Mouse (Mus musculus): ENCODE data around the gene Haus3. TPM values are rescaled to one million over a fixed set of nuclear protein-coding genes. Genes with fewer than 3 reads are reported as not detected.

The Haus3 gene
- total RNA-seq (2015; ENCODE audit: low replicate concordance) (61.6 and 90.5 TPM in 2 replicates), total RNA-seq (2017; ENCODE audit: low replicate concordance) (99.5 and 120 TPM in 2 replicates)

DNA sequence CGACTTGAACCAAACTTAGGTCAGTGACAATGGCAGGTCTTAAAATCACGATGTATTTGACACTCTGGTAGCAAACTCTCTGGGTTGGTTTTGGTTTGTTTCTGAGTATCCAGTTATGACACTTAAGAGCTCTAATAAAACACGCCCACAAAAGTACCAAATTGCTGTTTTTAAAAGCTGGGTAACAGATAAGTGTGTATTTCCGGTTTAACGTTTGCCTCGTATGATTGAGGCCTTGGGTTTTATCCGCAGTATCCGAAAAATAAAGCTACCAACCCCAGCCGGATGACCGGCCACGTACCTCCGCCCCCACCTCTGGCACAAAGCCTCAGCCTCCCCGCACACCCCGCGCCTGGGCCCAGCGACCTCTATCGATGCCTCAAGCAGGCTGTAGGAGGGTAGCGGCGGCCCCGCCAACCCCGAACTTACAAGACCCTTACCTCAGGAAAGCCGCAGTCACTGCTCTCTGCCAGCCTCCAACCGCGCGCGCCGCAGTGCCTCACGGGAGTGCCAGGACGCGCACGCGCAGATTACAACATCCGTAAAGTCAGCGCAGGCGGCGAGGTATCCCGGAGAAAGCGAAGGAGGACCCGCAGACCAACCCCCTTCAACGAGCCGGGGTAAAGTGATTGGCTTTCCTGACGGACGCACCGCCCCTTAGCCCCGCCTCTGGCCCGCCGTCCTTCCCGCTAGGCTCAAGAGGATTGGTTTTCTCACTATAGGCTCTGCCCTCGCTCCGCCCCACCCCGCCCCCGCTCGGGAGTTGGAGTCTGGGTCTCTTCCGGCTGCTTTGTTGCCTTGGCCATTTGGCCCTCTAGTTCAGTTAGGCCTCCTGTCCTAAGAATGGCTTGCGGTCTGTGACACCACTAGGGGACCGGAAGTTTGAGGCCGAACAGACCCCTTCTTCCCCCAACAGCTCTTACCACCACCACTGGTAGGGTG, at the start of gene Haus3, which contains the start of gene Poln:
TSS of gene Haus3 (minus strand) at position 578 of the 942 bp plus-strand sequence.
TSS of gene Poln (minus strand) at position 499 of the 942 bp plus-strand sequence.
- ATAC-seq (replicated peaks; ENCODE audit: low FRiP score, poor library complexity, severe bottlenecking) = peak; percentile 97

DNA sequence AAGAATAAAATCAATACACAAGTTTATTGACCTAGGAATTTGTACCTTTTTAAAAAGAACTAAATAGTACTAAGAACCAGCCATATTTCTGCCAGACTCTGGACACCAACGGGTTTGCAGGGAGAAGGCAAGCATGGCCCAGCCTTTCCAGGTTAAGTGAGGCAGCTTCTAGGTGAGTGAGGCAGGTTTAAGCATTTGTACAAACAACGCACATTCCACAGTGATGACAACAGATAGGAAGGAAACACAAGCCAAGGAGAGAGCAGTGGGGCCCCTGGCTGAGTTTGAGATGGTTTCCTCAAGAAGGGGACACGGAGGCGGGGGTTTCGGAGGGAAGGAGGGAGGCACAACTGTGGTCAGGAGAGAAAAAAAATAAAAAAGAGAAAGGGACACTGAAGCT, 49.3 kb upstream of the Haus3 start:
- ATAC-seq (replicated peaks; ENCODE audit: low FRiP score, poor library complexity, severe bottlenecking) = no peak

DNA sequence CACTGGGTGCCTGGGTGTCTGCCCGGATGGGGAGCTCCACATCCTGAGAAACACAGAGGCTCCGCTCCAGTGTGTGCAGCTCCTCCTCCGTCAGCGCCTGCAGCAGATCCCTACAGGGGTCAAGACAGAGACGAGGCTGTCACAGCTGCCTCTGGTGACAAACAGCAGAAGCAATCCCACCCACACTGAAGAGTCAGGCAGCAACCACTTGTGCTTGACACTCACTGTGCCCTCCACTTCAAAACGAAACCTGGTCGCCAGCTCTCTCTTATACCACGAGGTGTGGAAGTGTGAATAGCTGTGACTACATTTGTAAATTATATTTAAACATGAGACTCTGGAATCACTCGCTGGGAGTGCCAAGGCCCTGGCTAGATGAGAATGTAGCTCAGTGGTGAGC, 48.4 kb upstream of the Haus3 start:
- no peak for ATAC-seq (replicated peaks; ENCODE audit: low FRiP score, poor library complexity, severe bottlenecking)

DNA sequence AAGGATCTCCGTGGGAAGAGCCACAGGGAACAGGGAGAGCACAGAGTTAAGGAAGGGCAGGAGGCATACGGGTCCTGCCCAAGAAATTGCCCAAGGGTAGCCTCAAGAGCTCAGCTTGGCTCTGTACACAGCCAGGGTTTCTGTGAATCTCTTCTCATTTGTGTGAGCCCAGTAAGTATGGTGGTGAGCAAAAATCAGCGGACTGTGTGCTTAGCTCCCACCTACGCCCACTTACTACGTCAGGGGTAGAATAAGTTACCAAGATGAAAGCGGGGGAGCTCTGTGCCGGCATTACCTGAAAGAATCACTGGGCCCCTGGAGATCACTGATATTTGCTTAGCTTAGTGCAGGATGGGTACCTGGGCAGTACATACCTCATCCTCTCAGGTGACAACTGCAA, 46.7 kb upstream of the Haus3 start:
- no peak for ATAC-seq (replicated peaks; ENCODE audit: low FRiP score, poor library complexity, severe bottlenecking)

DNA sequence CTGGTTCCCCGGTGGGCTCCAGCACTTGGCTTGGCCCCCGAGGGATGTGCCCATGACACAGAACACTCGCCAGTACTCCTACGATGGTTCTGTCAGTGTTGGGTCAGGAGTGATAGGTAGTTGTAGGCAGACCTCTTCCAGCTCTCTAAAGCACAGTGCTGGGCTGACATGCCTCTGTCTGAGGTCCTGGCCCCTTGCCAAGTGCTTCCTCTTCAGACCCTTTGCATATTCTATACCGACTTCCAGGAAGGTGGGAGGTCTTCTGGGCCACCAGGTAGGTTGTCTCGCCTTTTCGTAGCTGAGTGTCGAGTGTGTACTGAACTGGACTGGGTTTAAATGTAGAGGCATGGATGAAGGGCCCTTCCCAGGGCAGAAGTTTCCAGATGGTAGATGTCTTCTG, 44.3 kb upstream of the Haus3 start:
- ATAC-seq (replicated peaks; ENCODE audit: low FRiP score, poor library complexity, severe bottlenecking) = no peak

DNA sequence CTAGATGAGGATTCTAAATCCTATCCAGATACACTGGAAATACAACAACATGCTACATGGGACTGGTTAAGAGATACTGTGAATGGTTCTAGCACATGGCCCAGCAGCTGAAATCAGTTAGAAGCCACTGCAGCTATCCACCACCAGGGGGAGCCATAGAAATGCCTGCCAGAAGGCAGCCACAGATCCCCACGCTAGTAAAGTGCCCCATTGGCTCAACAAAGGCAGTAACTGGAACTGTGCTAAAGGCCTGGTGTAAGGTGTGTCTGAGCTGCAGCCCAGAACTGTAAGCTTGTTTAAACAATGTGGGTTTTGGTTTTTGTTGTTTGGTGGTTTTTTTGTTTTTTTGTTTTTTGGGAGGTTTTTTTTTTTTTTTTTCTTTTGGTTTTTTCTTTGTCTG, 41.0 kb upstream of the Haus3 start:
- ATAC-seq (replicated peaks; ENCODE audit: low FRiP score, poor library complexity, severe bottlenecking) = peak; percentile 90

DNA sequence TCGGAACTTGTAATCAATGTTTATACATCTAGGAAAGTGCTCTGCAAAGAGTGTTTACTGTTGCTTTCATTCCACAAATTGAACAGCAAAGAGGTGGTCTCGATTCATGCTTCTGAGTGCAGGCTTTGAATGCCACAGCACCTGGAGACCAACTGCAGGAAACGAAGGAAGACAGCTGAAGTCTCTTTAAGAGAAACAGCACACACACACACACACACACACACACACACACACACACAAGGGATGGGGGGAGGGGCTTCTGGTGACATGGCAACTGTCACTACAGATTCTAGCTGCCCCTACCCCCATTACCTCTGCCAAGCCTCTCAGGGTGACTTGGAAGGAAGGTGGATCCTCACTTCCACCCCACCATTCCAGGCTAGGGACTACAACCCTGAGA, 38.2 kb upstream of the Haus3 start:
- ATAC-seq (replicated peaks; ENCODE audit: low FRiP score, poor library complexity, severe bottlenecking) = no peak

DNA sequence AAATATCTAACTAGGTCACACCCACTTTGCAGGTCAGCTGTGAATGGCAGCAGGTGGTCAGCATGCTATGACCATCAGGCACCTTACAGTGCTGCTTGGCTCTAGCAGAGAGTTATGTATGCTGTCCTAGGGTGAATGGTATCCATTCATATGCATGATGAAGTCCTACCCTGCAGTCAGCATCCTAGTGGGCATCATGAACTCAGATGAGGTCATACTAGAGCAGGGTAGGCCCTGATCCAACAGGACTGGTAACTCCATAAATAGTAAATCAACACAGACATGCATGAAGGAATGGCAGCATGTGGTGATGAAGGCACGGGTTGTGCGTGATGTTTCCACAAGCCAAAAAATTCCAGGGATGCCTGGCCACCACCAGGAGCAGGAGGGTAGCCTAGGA, 36.5 kb upstream of the Haus3 start:
- no peak for ATAC-seq (replicated peaks; ENCODE audit: low FRiP score, poor library complexity, severe bottlenecking)

DNA sequence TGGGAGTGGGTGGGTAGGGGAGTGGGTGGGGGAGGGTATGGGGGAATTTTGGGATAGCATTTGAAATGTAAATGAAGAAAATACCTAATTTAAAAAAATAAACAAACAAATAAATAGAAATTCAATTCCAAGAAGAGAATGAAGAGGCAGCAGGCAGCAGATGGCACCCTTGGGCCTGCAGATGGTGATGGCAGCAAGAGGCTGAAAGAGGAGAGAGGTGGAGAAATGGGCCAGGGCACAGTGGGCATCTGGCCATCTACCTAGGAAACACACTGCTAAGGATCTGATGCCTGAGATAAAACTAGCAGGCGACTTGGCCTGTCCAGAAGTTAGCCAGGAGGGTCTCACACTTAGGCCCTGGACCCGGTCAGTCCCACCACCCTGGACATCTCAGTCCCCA, 35.6 kb upstream of the Haus3 start:
- ATAC-seq (replicated peaks; ENCODE audit: low FRiP score, poor library complexity, severe bottlenecking) = no peak

DNA sequence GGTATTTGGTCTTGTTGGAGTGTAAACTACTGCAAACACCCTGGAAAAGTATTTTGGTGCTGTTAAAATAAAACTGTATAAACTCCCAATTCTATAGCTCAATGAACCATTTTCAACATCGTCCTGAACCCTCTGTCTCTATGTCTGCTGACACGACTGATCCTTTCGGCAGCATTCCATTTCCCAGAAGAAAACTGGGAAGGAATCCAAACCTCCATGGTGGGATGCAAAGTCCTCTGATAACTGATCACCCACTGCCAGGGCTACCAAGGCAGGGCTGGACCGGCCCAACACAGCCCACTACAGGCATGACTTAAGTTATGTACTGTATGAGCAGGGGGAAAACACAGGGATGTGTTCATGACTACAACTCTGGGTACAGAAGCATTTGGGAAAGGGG, 32.7 kb upstream of the Haus3 start:
- no peak for ATAC-seq (replicated peaks; ENCODE audit: low FRiP score, poor library complexity, severe bottlenecking)

DNA sequence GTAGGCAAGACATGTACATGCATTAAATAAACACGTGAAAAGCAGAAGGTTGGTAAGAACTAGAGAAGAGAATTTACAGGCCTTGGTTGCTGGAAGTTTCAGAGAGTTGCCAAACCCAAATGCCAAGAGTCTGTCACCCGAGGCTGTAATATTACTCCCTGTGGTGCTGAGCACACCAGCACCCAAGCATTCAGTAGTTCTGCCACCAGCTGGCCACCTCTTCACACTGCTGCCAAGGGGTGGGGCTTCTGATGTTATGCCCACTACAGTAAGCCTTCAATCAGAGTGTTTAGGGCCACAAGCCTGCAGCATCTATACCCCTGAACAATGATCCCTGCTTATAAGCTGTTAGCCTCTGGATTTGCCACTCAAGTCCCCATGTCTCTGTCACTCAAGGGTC, 32.1 kb upstream of the Haus3 start:
- ATAC-seq (replicated peaks; ENCODE audit: low FRiP score, poor library complexity, severe bottlenecking) = no peak

DNA sequence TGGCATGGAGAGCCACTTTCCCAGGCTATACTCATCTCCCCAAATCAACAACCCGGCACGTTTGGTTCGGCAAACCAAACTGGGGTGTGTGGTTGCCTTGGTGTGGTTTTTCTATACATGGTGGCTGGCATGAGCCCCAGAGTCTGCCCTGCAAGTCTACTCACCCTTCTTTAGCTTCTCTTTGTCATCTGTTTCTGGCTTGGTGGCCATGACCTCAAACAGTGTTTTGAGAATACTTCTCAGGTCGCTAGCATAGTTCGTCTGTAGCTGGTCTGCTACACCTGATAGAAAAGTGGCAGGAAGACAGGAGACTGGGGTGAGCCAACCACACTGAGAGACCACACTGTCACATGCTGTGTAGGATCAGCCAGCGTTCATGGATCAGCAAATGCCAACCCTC, 29.3 kb upstream of the Haus3 start:
- no peak for ATAC-seq (replicated peaks; ENCODE audit: low FRiP score, poor library complexity, severe bottlenecking)

DNA sequence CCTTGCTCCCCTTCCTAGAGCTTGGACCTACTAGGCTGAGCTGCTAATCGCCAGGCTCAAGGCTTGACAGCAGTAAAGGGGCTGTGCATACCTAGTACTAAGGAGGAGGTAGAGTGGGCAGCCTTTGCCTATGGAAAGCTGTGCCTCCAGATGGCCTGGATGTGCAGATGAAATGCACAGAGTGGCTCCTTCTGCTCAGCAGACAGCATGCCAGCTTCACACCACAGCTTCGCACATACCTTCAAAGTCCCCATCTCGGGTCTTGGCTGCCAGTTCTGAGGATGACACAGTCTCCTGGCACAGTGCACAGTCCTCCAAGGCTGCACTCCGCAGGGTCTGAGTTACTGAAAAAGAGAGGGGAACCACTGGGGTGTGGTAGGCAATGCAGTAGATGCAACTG, 27.9 kb upstream of the Haus3 start:
- no peak for ATAC-seq (replicated peaks; ENCODE audit: low FRiP score, poor library complexity, severe bottlenecking)

DNA sequence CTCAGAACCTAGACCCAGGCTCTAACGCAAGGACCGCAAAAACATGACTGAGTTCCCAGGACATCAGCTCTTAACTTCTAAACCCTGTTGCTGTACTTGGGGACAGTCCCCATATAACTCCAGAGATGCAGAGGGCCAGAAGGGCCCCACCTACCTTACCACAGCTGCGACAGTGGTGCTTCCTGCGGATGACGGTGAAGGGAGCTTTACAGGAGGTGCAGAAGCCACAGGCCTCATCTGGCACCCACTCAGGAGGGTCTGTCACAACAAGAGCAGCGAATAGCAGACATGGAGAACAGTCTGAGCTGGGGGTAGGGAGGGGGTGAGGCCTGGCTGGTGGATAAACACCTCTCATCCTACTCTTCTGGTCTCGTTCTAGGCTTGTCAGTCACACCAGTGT, 27.1 kb upstream of the Haus3 start:
- no peak for ATAC-seq (replicated peaks; ENCODE audit: low FRiP score, poor library complexity, severe bottlenecking)

DNA sequence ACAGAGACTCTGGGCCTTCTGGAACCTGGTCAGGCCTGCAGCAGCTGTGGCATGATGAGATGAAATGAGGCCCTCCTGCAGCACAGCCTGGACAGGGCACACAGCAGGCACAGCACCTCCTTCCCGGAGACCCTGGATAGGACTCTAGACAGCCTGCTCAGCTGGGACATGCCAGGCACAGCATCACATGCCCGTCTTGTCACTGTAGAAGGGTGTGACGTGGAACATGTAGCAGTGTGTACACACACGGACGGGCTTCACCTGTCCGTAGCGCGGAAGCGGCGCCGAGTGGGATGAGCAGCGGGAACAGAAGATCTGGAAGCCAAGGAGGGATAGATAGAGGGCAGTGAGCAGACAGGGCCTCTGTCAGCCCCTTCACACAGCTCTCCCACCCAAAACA, 26.5 kb upstream of the Haus3 start:
- no peak for ATAC-seq (replicated peaks; ENCODE audit: low FRiP score, poor library complexity, severe bottlenecking)

DNA sequence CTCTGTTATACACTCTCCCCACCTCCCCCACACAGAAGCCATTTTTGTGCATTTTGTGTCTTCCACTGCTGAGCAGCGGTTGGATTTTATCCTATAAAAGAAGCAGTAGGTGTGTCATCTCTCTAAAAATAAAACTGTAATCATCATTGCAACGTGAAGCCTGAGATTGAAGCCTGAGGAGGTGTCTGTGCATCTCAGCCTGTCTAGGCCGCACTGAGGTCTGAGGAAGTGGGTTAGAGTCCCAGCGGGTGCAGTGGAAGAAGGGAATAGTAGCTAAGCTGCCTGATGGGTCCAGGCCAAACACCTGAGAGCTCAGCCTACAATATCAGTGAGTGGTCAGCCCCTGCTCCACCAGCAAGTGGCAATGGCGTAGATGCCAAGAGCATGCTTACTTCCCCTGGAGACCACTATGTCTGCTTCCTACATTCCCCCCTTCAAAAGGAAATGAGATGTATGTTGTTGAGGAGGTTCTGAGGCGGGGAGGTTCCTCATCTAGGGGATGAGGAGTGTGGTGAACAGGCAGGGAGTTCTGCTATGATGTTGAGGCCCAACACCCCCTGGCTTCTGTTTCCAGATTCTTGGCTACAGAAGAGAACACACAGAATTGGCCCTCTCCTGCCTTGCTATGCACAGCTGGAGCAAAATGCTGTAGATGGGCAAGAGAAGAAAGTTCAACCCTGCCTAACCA, 25.8 kb upstream of the Haus3 start:
- ATAC-seq (replicated peaks; ENCODE audit: low FRiP score, poor library complexity, severe bottlenecking) = no peak

DNA sequence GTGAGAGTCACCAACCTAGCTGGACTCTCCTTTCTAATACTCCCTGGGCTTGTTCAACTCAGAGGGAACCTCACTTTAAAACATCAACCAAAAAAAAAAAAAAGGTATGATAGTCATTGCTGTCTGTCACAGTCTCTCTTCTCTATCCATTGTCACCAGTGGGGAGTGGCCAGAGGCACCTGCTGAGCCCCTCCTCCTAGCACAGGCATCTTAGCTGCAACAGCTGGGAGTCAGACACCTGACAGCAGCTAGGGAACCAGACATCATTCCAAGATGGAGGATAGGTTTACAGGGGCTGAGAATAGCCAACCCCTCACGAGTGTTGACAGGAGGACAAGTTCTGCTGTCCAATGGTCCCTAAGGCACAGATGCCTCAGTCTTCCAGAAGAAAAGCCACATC, 25.1 kb upstream of the Haus3 start:
- no peak for ATAC-seq (replicated peaks; ENCODE audit: low FRiP score, poor library complexity, severe bottlenecking)

DNA sequence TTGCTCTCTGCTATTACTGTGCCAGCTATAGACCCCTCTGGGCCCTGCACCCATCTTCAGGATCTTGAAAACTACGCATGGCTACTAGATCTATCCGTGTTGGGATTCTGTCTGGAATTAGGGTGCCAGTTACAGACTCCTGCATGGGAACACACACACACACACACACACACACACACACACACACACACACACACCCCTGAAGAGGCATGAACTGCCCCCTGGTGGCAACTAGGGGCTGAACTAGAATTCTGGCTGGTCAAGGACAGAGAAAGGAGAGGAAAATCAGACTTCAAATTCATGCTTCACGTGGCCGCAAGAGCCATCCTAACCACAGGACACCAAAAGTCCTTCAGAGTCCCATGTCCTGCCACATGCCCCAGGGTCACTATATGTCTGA, 22.5 kb upstream of the Haus3 start:
- no peak for ATAC-seq (replicated peaks; ENCODE audit: low FRiP score, poor library complexity, severe bottlenecking)

DNA sequence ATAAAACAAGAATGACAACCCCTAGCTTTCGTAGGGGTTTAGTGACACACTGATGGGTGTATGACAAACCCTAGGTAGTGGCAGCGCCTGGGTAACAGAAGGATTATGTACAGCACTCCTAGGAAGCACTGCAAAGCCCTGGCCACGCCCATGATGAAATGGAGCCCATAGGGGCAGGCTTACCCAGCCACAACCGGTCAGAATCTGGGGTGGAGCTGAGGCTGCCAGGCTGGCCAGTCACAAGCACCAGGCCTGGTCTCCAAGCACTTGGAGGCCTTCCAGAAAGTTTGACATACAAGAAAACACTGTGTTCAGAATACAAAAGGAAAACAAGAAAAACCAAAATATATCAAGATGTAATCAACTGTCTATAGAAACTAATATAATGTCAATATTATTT, 21.7 kb upstream of the Haus3 start:
- no peak for ATAC-seq (replicated peaks; ENCODE audit: low FRiP score, poor library complexity, severe bottlenecking)

DNA sequence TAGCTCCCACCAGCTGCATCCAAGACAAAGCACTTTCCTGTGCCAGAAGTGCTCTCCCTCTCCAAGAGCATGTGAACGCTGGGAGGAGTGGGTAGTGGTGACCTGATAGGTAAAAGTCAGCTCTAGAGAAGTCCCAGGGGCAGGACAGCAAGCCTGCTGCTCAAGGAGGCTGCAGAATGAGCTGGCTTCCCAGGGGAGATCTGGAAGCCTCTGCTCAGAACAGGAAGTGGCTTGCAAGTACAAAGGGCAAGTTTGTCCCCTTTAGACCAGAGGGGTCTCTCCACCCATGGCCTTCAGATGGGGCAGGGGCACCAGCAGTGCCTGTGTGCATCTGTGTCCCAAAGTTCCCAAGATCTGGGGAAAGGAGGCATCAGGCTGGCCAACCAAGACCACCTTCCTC, 20.2 kb upstream of the Haus3 start:
- no peak for ATAC-seq (replicated peaks; ENCODE audit: low FRiP score, poor library complexity, severe bottlenecking)

DNA sequence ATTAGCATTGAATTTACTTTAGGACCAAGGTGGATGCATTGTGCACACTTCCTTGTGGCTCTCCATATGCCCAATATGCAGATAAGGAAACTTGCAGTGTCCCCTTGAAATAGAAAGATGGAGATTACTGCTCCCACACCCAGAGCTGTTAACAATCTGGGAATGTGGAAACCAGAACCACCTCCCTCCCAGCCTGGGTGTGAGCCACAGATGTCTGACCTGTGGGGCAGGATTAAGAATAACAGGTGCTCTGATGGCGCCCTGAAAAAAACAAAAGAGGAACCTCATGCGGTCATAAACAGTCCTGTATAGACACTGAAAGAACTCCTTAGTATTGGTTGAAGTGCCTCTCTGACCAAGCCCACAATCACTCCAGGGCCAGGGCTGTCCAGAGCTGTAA, 19.5 kb upstream of the Haus3 start:
- no peak for ATAC-seq (replicated peaks; ENCODE audit: low FRiP score, poor library complexity, severe bottlenecking)
